Mouse (Mus musculus) hindbrain, embryonic 15.5 days (tissue): ENCODE measurements around the gene Brd2. TPM values are rescaled to one million over a fixed set of nuclear protein-coding genes. Genes with fewer than 3 reads are reported as not detected.

Experiments
- ATAC-seq: fragments of 200-750 bp; cut with Nextera tagmentation; 2 replicates; pipeline ENCODE4 v1.8.0; 2017; ENCODE audit warnings: low read depth, moderate number of reproducible peaks, moderate TSS enrichment; ENCODE audit not compliant: low FRiP score
- H3K27ac ChIP-seq: fragments of 300-500 bp; sonication (generic); replicated peaks from 2 replicates; pipeline ENCODE4 v1.5.1; 2015; ENCODE audit warnings: mild to moderate bottlenecking, inconsistent platforms
- H3K27me3 ChIP-seq: fragments of 300-500 bp; sonication (generic); 2 replicates; pipeline ENCODE4 v1.6.1; 2015; ENCODE audit warnings: control low read depth, inconsistent platforms
- H3K36me3 ChIP-seq: fragments of 300-500 bp; sonication (generic); 2 replicates; pipeline ENCODE4 v1.6.1; 2015; ENCODE audit warnings: control low read depth, inconsistent platforms
- H3K4me1 ChIP-seq: fragments of 300-500 bp; sonication (generic); replicated peaks from 2 replicates; pipeline ENCODE4 v1.6.1; 2015; ENCODE audit warnings: control low read depth, inconsistent platforms
- H3K4me2 ChIP-seq: fragments of 300-500 bp; sonication (generic); 2 replicates; pipeline ENCODE4 v1.6.1; 2015; ENCODE audit warnings: moderate library complexity, mild to moderate bottlenecking, inconsistent platforms
- H3K4me3 ChIP-seq: fragments of 300-500 bp; sonication (generic); 2 replicates; pipeline ENCODE4 v1.5.1; 2015; ENCODE audit warnings: mild to moderate bottlenecking, inconsistent platforms
- H3K9ac ChIP-seq: fragments of 300-500 bp; sonication (generic); 2 replicates; pipeline ENCODE4 v1.6.1; 2015; ENCODE audit warnings: inconsistent platforms
- H3K9me3 ChIP-seq: fragments of 300-500 bp; sonication (generic); 2 replicates; pipeline ENCODE4 v1.6.1; 2016; ENCODE audit warnings: control low read depth, inconsistent platforms
- WGBS: fragments of 180-500 bp; shearing (Covaris S2); methylation state at CpG from one replicate; pipeline ENCODE4 v1.1.7; 2015; 5-methylcytosine and 5-hydroxymethylcytosine counted together
- polyA plus RNA-seq: library from polyadenylated mRNA; unstranded; fragments of >200 nt; fragmentation: Nextera tagmentation; extraction: Ambion mirVana; gene quantifications from 2 replicates; pipeline ENCODE4 v1.2.1, GENCODE M21; 2015

Brd2 gene
- polyA plus RNA-seq, 1 experiment from 2014 or later, result 144 TPM

DNA sequence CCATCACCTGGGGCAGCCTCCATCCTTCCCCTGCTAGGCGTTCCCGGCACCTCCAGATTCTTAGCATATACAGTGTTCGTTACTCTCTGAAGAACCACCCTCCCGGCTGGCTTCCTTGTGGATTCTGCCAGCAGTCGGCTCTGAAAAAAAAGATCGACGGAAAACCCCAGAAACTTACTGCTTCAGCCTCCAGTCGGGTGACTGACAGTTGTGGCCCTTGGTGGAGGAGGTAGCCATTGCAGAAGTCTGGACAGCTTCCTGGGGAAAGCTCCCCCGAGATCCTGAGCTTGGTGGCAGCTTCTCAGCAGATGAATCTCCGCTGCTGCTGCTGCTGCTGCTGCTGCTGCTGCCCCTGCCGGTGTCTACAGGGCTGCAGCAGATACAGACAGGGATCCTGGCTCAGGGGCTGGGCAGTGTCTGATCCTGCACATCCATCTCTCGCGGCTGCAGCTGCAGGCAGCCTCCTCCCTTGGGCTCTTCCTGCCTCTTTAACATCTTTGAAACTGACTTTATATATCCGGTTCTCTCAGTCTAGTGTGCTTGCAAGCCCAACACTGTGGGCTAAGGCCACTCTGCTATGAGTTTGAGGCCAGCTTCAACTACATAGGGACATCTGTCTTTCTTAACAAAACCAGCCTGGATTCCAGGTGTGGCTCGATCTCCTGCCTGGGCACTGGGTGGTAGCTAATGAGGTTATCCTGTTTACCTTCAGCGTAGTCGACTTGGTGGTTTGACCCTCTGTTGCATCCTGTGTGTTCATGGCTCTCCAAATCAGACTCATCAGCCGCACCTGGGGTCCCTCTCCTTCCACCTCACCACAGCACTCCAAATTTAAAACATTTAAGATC, 6.7 kb upstream of the Brd2 start:
- Histone ChIP-seq H3K36me3 (no peaks in the 10 kb centered on the region), H3K9me3 (no peaks in the 10 kb centered on the region), H3K4me2 (peak overlapping the region; percentile 29), H3K4me1 (peaks cover 28% of the 10 kb centered on the region), H3K27ac (0 out of 2 replicates have a peak overlapping the region, but pooled peaks have one; percentile 17), H3K4me3 (no peak overlapping the region; the same call in 1 of the 2 replicates), H3K27me3 (no peaks in the 10 kb centered on the region), H3K9ac (no peak overlapping the region)
- 22% methylated on average over 18 of the region's 18 CpGs for WGBS
- ATAC-seq, result no peak

GRCm38 (mm10) chr17:34128264-34128937, 6.0 kb upstream of the Brd2 start:
- H3K4me1 ChIP-seq, result peaks cover 35% of the 10 kb centered on the region
- no peak for ATAC-seq
- H3K36me3 ChIP-seq, result no peaks in the 10 kb centered on the region
- no peak overlapping the region; the same call in 1 of the 2 replicates for H3K4me3 ChIP-seq
- 0 out of 2 replicates have a peak overlapping the region, but pooled peaks have one; percentile 17 for H3K27ac ChIP-seq
- peak overlapping the region; percentile 29 for H3K4me2 ChIP-seq
- no peaks in the 10 kb centered on the region for H3K27me3 ChIP-seq
- no peak overlapping the region for H3K9ac ChIP-seq
- H3K9me3 ChIP-seq, result no peaks in the 10 kb centered on the region
- 21% methylated on average over 13 of the region's 13 CpGs for WGBS

DNA sequence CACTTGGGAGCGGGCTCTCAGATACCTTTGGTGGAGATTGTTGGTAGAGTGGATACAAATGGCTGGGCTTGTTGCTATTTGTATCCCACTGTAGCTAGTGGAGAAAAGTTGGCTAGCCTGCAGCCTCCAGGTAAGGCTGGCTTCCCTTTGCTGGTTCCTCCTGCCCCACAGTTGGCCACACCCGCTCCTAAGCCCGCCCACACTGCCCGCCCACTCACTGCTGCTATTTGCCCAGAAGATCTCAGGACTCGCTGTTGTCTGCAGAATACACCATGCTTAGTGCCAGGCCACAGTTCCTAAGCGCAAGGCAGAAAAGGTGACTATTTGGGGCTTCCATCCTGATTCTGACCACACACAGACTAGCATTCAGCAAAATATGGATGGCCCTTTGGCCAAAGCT, 5.0 kb upstream of the Brd2 start:
- H3K9ac ChIP-seq, result no peak overlapping the region
- no peaks in the 10 kb centered on the region for H3K9me3 ChIP-seq
- no peak for ATAC-seq
- no peak overlapping the region for H3K4me3 ChIP-seq
- H3K4me2 ChIP-seq, result no peak overlapping the region
- peaks cover 39% of the 10 kb centered on the region for H3K4me1 ChIP-seq
- 29% methylated on average over 6 of the region's 6 CpGs for WGBS
- H3K27me3 ChIP-seq, result no peaks in the 10 kb centered on the region
- no peak overlapping the region for H3K27ac ChIP-seq
- no peaks in the 10 kb centered on the region for H3K36me3 ChIP-seq

- no peak overlapping the region for H3K4me3 ChIP-seq
- no peaks in the 10 kb centered on the region for H3K27me3 ChIP-seq
- H3K9me3 ChIP-seq, result no peaks in the 10 kb centered on the region
- H3K27ac ChIP-seq, result no peak overlapping the region
- no peak overlapping the region for H3K4me2 ChIP-seq
- H3K9ac ChIP-seq, result no peak overlapping the region
- H3K4me1 ChIP-seq, result peaks cover 39% of the 10 kb centered on the region
- ATAC-seq, result no peak
- 59% methylated on average over 9 of the region's 9 CpGs for WGBS
- H3K36me3 ChIP-seq, result no peaks in the 10 kb centered on the region
These were observed 4.5 kb upstream of the Brd2 start for GRCm38 (mm10) chr17:34126826-34127420.

DNA sequence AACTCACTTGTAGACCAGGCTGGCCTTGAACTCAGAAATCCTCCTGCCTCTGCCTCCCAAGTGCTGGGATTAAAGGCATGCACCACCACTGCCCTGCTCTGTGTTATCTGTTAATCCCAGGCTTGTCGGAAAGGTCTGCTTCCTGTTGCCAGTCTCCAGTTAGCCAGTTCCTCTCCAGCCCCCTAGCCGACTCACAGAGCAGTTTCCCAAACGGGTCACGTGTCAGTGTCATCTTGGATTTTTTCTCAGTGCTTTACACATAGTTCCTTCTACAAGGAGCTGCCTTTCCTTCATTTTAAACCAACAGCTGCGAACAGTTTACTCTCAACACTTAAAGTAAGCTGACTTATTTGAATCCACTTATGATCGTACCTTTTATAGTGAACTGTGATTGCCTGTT, 2.2 kb upstream of the Brd2 start:
- Histone ChIP-seq H3K4me3 (no peak overlapping the region), H3K9me3 (no peaks in the 10 kb centered on the region), H3K4me2 (peak overlapping the region; percentile 88; the same call in 1 of the 2 replicates), H3K27me3 (no peaks in the 10 kb centered on the region), H3K4me1 (peaks cover 39% of the 10 kb centered on the region), H3K36me3 (no peaks in the 10 kb centered on the region), H3K9ac (no peak overlapping the region), H3K27ac (no peak overlapping the region)
- no peak for ATAC-seq
- WGBS, result 90% methylated on average over 6 of the region's 6 CpGs

- Histone ChIP-seq H3K4me3 (peak overlapping the region; percentile 70), H3K9ac (peak overlapping the region; percentile 93), H3K4me2 (peak overlapping the region; percentile 88), H3K27ac (peak overlapping the region; percentile 100), H3K36me3 (no peaks in the 10 kb centered on the region), H3K27me3 (no peaks in the 10 kb centered on the region), H3K9me3 (no peaks in the 10 kb centered on the region), H3K4me1 (peaks cover 30% of the 10 kb centered on the region)
- ATAC-seq, result no peak
- 1% methylated on average over 2 of the region's 2 CpGs for WGBS
These were observed 1.1 kb upstream of the Brd2 start for GRCm38 (mm10) chr17:34123518-34123917.

GRCm38 (mm10) chr17:34123111-34123510, 677 bp upstream of the Brd2 start:
- Histone ChIP-seq H3K9me3 (no peaks in the 10 kb centered on the region), H3K9ac (peak overlapping the region; percentile 93)

GRCm38 (mm10) chr17:34121879-34122187, 601 bp downstream of the Brd2 start:
- Histone ChIP-seq H3K36me3 (peaks cover 2% of the 10 kb centered on the region; the same call in 1 of the 2 replicates), H3K27me3 (no peaks in the 10 kb centered on the region), H3K9ac (peak overlapping the region; percentile 93), H3K27ac (peak overlapping the region; percentile 100), H3K4me3 (peak overlapping the region; percentile 70), H3K9me3 (no peaks in the 10 kb centered on the region), H3K4me2 (peak overlapping the region; percentile 88), H3K4me1 (peaks cover 34% of the 10 kb centered on the region)
- 1% methylated on average over 10 of the region's 10 CpGs for WGBS
- no peak for ATAC-seq

More at GRCm38 (mm10) chr17:34123111-34123510, 677 bp upstream of the Brd2 start:
- ATAC-seq, result no peak
- peak overlapping the region; percentile 70 for H3K4me3 ChIP-seq
- no peaks in the 10 kb centered on the region for H3K27me3 ChIP-seq
- H3K4me2 ChIP-seq, result peak overlapping the region; percentile 88
- H3K27ac ChIP-seq, result peak overlapping the region; percentile 100
- peaks cover 27% of the 10 kb centered on the region for H3K4me1 ChIP-seq
- H3K36me3 ChIP-seq, result no peaks in the 10 kb centered on the region
- under 1% methylated on average over 7 of the region's 7 CpGs for WGBS

DNA sequence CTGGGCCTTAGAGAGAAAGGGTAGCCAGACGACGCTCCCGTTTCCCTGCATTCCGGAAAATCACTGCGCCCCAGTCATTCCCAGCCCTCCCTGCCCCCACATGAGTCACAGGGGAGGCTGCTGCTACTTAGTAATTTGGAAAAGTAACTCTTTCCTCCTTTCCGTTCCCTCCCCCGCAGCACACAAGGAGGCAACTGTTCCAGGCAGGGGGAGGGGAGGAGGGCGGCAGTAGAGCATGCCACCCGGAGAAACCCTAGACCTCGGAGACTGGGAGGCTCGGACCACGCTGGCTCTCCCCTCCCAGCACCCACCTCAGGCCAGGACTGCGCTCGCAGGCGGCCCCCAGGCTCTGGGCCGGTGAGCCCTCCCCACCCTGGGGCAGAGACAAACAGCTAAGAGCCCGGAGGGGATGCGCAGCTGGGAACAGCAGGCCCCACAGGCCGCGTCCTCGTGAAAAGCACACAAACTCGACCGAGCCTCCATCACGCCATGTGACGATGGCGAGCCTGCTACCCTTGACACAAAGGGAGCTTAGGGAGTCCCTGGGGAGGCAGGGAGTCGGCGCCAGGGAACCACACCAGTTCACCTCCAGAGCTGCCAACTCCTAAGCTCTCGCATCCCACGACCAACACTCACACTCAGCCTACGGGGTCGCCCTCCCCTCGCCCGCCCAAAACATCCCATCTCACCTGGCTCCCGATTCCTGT, 1.1 kb downstream of the Brd2 start:
- Histone ChIP-seq H3K27me3 (no peaks in the 10 kb centered on the region), H3K9me3 (no peaks in the 10 kb centered on the region), H3K4me3 (peak overlapping the region; percentile 70), H3K4me2 (peak overlapping the region; percentile 88), H3K36me3 (peaks cover 7% of the 10 kb centered on the region; the same call in 1 of the 2 replicates), H3K4me1 (peaks cover 36% of the 10 kb centered on the region), H3K9ac (peak overlapping the region; percentile 93), H3K27ac (peak overlapping the region; percentile 100)
- WGBS, result under 1% methylated on average over 31 of the region's 35 CpGs
- ATAC-seq, result peak; percentile 25

- ATAC-seq, result peak; percentile 2; the same call in 1 of the 2 replicates
- H3K4me2 ChIP-seq, result peak overlapping the region; percentile 88
- H3K9me3 ChIP-seq, result no peaks in the 10 kb centered on the region
- H3K27me3 ChIP-seq, result no peaks in the 10 kb centered on the region
- H3K36me3 ChIP-seq, result peaks cover 11% of the 10 kb centered on the region
- peaks cover 40% of the 10 kb centered on the region for H3K4me1 ChIP-seq
- peak overlapping the region; percentile 70 for H3K4me3 ChIP-seq
- H3K9ac ChIP-seq, result peak overlapping the region; percentile 93
- WGBS, result 1% methylated on average over 31 of the region's 31 CpGs
- peak overlapping the region; percentile 100 for H3K27ac ChIP-seq
These were observed 1.6 kb downstream of the Brd2 start for GRCm38 (mm10) chr17:34120814-34121171.

DNA sequence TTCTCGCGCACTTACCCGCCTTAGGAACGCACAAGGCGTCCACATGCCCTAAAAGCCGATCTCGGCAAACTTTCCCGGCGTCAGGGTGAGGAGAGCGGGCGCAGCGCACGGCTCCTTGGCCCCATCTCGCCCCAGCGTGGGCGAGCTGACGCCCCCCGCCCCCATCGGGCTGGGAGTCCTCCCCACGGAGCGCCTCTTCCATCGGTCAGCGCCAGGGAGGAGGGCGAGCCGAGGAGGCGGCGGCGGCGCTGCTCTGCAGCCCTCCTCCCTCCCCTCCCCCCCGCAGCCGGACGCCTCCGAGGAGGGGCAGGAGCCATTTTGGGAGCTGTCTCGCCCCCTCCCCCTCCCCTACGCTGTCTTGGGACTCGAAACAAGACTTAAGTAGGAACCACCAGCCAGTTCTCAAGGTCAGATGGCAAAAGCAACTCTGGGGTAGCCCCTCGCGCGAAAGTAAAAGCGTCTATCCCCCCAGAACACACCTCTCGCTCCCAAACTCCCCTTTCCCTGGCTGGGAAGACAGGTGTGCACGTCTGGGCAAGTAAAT, 2.2 kb downstream of the Brd2 start:
- peak overlapping the region; percentile 100 for H3K27ac ChIP-seq
- peak overlapping the region; percentile 70 for H3K4me3 ChIP-seq
- H3K4me2 ChIP-seq, result peak overlapping the region; percentile 88
- H3K9ac ChIP-seq, result peak overlapping the region; percentile 93
- H3K4me1 ChIP-seq, result peaks cover 45% of the 10 kb centered on the region
- no peaks in the 10 kb centered on the region for H3K9me3 ChIP-seq
- WGBS, result under 1% methylated on average over 40 of the region's 42 CpGs
- 0 out of 2 replicates have a peak, but pooled peaks have one; percentile 2 for ATAC-seq
- H3K27me3 ChIP-seq, result no peaks in the 10 kb centered on the region
- peaks cover 16% of the 10 kb centered on the region for H3K36me3 ChIP-seq
